Mouse (Mus musculus): ENCODE measurements around the gene Cenpf.
A peak's percentile ranks its signal among the peaks of the same experiment; 100 is the strongest.

Gene Cenpf

DNA sequence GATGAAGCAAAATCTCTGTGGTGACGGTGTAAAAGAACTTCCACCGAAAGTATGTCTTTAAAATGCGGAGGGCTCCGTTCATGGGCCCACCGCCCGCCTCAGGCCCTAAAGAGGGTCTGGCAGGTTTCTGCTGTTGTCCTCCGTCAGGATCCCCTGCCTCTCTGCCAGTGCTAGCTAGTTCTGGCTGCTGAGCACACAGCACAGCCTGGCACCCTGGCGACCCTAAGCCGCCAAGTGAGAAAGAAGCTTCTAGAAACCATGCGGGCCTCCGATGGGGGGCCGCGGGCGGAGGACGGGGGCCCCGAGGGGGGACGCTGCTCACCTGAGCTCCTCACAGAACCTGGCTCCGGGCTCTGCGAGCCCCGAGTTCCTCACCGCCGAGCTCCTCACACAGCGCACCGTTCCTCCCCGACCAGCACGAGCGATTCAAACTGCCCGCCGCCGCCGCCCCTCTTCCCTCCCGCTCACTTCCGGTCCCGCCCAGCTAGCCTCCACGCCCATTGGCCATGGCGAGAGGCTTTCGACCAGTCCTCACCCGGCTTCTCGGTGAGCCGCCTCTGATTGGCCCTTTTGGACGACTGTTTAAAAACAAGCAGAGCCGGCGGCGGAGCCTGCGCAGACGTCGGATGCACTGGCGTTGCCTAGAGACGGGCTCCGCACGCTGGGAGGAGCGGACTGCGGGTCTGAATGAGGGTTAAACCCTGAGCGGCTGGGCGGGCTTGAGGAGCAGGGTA, at the start of gene Cenpf:
Gene Cenpf (minus strand): TSS at position 433 of the 734 bp plus-strand sequence.
- peak; percentile 98 for DNase-seq

DNA sequence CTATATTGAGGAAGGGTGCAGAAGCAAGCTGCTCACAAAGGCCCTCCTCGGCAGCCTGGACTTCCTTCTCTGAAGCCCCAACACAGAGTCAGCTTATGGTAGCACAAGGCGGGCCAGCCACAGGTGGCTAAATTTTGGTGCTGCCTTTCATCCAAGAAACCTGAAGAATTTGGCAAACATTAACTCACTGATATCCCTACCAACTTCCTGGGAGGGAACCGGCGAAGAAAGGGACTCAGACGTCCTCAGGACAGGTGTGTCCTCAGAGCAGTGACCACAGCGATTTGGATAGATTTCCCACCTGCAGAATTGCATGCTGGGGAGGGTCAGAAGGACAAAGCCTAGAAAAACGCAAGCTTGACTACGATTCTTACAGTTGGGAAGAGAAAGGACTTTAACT, 44.3 kb upstream of the Cenpf start:
- no peak for DNase-seq

DNA sequence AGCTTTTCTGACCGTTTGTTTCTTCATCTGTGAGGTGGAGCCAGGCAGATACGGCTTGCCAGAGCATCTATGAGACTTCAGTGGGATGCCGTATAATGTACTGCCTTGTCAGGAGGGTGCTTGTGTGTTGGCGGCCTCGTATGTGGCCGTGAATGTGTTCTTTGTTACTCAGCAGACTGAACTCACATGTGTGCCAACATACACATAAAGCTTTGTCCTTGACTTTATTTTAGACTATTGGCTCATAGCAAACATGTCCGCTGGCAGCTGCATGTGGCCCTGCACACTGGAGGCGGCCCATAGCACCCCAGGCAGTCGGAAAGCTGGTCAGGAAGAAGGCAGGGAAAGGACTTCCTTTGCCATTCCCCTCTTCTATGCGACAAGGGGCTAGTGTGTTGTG, 43.8 kb upstream of the Cenpf start:
- no peak for DNase-seq

DNA sequence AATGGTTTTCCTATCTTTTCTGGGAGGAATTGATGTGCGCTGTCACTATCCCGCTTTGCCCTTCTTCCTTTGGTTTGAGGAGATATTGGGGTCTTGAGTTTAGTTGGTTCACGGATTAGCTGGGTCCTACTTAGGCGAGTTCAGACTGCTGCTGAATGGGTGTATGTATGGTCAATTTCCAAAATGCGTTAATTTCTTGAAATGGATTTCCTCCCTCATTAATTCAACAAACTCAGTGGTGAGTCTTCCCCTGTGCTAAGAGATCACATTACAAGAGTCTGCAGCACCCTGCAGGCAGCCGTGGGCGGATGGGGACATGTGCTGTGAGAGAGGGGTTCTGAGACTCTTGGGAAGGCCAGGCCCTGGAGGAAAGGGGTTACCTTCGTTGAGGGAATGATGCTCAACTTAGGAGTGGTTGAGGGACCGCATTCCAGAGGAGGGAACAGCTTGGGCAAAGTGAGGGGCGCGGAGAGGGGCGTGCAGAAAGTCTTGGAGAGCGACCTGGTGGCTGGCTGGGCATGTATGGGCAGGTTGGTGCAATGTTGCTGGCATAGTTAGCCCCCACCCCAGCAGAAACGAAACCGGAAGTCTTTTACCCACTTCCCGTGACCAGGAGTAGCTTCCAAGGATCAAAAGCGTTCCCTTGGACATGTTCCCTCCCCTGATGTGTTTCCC, 41.4 kb upstream of the Cenpf start:
- DNase-seq: no peak

DNA sequence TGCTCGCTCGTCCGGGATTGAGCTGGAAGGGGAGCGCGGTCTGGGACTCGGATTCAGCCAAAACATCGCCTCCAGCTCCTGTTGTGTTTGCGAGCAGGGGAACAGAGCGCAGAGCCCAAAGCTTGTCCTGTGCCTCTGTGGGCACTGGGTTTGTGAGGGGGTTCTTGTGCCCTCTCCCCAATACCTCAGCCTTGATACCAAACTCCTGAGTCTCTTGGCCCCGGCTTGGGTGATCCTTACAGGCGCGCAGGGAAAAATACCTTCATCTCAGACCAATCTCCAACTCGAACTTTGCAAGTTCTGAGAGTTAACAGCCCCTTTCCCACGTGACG, 40.9 kb upstream of the Cenpf start:
- no peak for DNase-seq

DNA sequence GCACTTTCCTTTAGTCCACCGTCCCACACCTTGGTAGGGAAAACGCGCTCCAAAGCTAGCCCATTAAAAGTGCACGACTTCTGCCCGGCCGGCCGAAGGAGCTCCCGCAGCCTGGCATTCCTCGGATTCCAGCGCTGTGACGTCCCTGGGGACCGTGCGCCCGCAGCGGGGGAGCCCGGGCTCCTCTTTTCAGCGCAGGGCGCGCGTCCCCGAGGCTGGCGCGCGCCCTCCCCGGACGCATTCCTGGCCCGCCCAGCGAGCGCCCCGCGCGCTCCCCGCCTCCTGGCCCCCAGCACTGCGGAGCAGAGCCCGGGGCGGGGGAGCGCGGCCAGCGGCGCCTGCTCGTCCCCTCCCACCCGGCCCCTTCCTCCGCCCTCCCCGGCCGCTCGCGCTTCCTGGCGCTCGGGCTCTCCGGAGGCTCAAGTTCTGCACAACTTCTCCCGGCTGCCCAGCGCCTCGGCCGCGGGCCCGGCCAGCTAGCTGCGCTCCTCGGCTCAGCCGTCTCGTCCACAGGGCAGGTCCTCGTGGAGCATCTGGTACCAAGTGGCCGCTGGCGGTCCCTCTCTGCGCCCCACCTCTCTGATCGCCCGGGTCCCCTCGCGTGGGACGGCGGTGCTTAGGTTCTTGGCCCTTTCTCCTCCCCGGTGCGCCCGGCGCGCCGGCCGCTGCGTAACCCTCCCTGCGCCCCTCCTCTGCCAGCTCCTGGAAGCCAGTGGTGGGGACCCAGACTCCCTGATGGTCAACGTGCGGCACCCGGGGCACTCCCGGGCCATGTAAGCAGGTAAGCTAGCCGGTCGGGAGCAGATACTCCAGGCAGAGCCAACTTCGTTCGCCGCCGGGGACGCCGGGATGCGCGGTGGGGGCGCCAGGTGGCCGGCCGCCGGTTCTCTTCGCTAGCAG, 40.2 kb upstream of the Cenpf start, which contains the start of gene Ptpn14:
Gene Ptpn14 (plus strand): TSS at position 385 of the 900 bp plus-strand sequence.
- peak; percentile 34 for DNase-seq

DNA sequence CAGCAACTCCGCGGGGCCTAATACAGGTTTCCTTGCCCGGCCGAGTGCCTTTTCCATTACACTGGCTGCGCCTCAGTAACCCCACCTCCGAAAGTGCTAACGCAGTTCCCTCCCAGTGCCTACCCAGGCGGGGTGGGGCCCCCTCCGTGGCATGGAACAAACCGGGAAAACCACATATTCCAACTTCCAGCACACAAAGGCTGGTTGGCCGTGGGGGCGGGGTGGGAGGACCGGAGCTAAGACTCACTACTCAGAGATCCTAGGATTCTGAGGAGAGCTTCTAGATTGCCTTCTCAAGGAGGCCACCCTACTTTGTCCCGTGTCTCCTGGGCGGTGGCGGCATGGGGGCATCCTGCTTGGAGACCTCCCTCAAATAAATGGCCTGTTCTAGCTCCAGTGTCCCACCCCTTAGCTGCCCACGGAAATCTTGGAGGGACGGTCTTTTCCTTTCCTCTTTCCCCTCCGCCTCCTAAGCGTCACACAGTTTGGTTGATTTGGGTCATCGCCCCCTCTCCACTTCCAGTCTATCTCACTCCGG, 39.5 kb upstream of the Cenpf start:
- DNase-seq: no peak

DNA sequence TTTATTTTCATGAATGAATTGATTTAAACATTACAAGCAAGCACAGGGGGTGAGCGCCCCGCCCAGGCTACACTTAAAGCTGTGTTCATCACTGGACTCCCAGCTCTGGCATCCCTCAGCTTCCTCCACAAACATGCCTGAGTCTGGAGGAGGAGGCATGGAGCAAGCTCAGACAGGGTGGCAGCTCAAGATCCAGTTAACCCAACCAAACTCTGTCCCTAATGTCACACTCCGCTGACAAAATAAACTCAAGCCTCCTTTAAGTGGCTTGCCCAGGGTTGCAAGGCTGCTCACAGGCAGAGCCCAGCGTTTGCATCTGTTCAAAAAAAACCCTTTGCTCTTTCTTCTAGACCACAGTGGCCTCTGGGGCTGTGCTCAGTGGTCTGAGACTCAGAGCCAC, 38.2 kb upstream of the Cenpf start:
- DNase-seq: no peak

DNA sequence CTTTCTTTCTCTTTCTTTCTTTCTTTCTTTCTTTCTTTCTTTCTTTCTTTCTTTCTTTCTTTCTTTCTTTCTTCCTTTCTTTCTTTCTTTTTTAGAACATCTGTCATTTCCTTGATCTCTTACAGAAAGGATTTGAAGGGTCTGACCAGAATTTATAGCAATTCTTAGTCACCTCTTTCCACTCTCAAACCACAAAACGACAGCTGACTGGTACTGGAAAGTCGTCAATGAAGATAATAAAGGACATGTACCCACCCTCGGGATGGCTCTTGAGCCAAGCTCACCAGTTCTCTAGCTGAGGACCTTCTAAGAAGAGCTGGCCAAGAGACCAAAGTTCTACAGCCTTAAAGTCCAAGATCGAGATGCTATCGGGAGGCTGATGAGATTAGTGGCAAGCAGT, 30.7 kb upstream of the Cenpf start:
- DNase-seq: no peak

DNA sequence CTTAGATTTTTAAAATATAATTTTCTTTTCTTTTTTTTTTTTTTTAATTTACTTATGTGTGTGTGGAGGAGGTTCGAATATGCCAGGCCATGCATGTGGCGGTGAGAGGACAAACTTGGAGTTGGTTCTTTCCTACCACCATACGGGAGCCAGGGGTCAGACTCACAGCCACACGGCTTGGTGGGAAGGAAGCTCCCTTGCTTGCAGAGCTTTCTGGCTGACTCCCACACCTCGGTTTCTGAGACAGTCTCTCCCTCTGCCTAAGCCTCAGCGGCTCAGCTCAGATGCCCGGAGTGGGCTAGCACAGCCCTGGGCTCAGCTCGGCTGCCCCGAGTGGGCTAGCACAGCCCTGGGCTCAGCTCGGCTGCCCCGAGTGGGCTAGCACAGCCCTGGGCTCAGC, 29.7 kb upstream of the Cenpf start:
- no peak for DNase-seq

DNA sequence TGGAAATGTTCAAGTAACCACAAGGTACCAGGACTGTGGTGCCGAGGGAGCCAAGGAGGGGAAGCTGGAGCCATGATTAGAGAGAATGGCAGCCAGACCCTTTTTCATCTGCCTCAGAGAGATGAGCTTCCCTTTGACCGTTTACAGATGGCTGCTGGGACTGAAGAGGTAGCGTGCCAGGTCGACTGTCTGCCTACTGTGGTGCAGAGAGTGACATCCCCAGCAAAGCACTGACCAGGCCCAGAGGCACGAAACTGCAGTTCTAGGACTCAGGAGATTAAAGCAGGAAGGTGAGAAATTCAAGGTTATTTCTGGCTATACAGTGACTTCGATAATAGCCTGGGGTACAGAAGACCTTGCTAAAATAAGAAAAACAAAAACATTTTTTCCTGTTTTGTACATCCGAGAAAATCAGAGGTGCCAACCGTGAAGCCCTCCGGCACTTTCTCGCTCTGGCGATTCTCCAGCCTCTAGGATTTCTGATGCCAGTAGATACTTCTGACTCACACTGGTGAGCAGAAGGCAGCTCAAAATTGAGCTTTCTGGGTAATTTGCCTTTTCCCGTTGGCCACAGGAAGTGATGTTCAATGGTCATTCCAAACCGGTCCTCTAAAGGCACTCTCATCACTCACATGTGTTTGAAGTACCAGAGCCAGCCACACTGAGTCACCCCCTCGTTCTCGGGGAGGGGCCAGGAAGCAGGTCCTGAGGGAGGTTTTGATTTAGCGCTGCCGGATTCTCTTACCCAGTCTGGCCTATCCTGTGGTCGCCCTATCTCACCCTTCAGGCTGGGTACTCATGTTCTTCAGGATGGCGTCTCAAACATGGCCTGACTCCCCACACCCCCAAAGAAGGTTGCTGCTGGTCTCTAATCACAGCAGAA, 28.3 kb upstream of the Cenpf start:
- no peak for DNase-seq

DNA sequence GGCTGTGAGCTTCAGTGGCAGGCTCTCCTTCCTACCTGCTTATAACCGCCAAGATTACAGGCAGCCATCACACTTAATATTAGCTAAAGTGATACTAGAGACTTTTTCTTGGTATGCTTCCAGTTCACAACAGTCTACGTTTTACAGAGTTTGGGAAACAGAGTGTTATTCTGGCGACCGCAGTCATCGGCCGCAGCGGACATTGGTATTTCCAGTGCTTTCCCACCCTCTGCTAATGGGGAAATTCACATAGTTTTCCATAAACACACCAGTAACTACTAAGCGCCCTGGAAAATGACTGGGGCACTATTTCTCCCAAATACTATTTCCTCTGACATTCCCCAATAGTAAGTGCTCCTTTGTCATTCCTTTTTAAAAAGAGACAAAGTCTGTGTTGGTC, 21.1 kb upstream of the Cenpf start:
- no peak for DNase-seq

DNA sequence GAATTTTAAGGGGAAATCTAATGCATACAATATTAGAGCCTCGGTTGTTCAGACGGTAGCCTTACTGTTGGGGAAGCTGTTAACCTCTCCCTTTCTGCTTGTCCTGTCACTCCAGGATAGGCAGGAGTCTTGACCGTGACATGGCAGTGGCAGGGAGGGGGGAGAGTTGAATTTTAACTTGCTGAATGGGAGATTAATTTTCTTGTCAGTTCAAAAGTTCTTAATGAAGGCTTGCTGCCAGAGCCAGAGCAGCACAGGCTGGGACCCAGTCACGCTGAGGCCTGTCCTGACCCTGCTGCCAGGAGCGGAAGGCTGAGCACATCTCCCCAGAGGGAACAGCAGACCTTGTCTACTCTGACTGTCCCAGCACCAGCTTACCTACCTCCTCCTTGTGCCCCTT, 19.5 kb upstream of the Cenpf start:
- no peak for DNase-seq

DNA sequence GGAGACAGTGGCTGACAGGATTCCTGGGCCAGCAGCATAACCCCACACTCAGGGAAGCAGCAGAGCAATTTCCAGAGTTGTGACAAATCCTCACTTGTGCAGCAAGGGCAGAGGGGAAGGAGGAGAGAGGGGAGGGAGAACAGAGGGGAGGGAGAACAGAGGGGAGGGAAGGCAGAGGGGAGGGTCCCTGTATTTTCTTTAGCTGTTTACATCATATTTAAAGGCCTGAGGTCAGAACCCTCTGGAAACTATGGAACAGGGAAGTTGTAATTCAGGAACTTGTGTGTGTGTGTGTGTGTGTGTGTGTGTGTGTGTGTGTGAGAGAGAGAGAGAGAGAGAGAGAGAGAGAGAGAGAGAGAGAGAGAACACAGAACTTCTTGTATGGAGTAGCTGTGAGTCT, 19.1 kb upstream of the Cenpf start:
- no peak for DNase-seq

DNA sequence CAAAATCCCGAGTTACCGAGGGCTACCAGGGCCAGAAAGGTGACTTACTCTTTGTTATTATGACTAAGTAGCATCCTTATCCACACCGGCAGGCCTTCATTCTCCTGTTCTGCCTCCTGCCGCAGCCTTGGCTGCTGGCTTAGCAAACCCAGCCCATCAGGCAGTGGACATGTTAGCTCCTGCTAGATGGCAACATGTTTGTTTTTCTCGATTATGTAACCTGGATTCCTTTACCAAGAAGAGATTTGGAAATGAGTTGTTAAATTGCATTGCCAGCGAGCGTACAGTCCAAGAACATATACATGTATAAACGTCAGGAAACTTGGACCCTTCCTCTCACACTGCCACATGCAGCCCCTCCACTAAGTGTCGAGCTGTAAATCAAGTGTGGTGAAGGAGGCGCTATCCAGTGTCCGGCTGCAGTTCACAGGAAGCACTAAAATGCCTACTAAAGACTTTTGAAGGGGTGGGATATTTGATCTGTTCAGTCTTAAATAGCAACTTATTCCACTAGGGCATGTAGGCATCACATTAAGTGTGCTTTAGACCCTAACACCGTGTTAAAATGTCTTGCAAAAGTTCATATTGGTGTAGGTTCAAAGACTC, 18.3 kb upstream of the Cenpf start:
- DNase-seq: no peak

DNA sequence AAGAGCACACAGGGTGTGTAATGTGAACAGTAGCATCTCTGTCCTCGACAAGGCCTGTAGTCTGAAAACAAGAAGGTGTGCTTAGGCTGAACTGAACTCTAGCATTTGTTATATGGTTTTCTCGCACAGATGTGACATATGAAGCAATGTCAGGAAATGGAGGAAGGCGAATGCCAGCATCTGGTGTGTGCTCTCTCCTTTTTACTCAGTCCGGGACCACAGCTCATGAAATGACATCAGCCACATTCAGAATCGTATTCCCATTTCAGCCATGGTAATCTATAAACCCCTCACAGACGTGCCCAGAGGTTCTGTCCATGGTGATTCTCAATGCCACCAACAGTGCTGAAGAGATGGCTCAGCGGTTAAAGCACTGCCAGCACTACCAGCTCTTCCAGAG, 15.7 kb upstream of the Cenpf start:
- no peak for DNase-seq

DNA sequence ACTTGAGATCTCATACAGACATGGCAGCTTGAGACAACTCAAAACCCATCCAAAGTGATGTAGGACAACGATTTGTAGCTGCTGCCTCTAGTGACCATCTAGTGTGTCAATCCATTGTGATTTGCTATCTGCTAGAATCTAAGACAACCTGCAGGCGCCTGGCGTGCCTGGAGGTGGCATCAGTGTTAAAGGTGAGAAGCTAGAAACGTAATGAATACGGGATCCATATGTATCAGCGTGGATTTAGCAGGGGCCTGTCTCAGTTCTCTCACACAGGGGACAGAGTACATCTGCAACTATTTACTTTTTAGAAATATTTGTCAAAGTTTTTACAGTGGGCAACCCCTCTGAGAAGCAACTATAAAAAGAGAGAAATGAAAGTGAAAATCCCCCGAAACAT, 15.3 kb upstream of the Cenpf start:
- no peak for DNase-seq

DNA sequence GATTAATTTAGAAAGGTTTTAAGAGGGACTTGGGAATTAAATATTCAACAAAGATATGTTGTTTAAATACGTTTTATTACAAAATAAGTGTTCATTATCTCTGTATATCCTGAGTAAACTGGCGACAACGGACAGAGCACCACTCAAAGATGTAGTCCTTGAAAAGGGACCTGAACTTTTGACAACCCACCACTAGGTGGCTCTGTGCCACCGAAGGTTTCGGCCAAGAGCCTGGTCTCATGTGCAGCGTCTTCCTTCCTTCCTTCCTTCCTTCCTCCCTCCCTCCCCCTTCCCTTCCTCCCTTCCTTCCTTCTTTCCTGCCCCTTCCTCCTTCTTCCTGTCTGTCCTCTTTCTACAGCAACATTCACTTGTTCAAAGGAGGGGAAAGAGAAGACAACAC, 13.1 kb upstream of the Cenpf start:
- peak; percentile 72 for DNase-seq

DNA sequence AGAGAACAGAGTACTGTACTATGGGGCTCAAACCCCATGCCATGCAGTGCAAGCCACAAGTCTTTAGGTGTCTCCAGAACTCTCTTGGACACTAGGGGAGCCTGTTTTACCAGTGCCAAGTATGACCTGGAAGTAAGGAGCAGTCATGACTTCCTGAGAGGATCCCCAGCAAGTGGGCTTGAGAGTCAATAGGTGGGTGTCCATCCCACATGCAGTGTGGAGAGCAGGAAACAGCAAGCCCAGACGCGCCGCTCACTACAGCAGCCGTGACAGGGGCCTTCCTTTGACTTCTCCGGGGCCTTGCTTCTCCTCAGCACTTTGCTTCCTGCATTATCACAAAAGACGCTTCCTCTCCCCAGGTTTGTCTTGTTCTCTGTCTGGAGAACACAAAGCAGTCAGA, 12.3 kb upstream of the Cenpf start:
- DNase-seq: no peak

DNA sequence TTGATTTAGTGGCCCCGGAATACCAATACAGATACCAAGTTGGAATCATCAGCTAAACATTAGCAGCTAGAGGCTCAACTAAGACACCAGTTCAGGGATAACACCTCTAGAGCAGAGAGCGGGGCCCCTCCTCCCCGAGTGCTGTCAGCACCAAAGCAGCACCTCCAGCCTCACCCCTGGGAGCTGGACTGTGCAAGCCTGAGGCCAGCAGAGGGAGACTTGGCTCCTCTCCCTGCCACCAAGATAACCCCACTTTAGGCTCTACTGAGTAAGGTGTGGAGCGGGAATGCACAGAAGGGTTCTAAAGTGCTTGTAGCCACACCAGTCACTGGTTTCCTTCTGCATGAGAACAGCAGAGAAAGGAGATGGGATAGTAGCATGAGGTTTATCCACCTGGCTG, 10.5 kb upstream of the Cenpf start:
- DNase-seq: no peak

DNA sequence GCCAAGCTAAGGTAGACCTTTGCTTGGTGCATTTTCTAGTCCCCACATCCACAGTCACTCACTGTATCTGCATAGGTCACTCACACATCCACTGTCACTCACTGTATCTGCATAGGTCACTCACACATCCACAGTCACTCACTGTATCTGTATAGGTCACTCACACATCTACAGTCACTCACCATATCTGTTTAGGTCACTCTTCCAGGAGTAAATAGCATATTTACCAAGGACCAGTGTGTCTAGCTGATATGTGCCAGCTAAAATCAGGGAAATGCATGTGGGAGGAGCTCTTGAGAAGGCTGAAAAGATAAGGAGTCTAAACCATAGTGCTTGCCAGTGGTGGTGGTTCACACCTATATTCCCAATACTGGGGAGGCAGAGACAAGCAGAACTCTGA, 7.4 kb upstream of the Cenpf start:
- DNase-seq: no peak

DNA sequence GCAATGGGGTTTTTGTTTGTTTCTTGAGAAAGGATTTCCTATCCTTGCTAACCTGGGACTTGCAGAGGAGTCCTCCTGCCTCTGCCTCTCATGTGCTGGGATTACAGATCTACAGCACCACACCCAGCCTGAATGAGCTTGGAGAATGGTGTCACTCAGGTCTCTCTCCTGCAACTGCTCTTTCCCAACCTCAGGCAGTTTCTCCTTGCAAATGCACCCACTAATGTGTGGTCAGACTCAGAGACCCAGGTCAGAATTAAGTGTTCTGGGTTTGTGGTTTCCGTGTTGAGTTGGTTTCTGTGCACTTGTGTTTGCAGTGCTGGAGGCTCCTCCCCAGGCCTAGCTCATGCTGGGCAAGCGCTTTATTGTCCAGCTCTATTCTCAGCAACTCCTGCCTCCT, 6.5 kb upstream of the Cenpf start:
- no peak for DNase-seq

Data from right cerebral cortex, postnatal 14 days (tissue).